Mouse (Mus musculus) cerebellum, adult 9-10 months (tissue): ENCODE results near the gene Pde1c.

Source experiments
- DNase-seq: peaks from one replicate; pipeline ENCODE4 v3.0.0; 2022

Gene Pde1c

GRCm38 (mm10) chr6:56441501-56441900, 127.4 kb downstream of the Pde1c start:
- no peak for DNase-seq

DNA sequence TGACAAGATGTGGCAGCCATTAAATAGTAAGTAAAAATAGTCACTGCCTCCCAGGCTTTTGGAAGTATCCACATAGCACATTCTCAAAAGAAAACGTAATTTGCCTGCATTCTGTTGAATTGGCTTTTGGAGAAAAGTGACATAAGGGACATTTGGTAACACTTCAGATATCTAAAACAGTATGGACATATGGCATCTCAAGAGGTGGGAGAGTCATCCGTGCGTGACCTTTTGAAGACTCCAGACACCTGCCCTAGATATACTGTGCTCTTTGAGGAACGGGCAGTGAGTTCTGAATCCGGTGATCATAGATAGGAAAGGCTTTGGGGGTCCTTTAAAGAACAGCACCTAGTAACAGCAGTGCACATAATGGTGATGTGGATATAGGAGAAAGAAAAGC, 143.1 kb downstream of the Pde1c start:
- peak; percentile 93 for DNase-seq

GRCm38 (mm10) chr6:56422866-56423265, 146.0 kb downstream of the Pde1c start:
- DNase-seq: no peak

GRCm38 (mm10) chr6:56416191-56416590, 152.7 kb downstream of the Pde1c start:
- DNase-seq: no peak

DNA sequence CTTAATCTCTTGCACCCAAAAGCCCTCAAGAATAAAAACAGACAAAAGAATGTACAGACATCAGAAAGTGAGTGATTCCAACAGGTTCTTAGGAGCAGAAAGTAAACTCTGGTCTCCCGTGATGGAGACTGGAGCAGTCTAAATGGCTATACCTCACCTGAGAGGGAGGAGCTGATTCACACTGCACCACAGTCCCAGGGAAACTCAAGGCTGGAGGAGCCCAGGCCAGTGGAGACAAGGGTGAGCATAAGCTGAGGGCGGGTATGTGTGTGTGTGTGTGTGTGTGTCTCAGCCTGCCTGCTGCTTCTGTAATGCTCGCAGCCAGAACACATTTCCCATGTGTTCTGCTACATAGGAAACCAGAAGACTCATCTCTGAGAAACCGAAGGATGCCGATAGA, 179.7 kb downstream of the Pde1c start:
- DNase-seq: no peak

GRCm38 (mm10) chr6:56376359-56376758, 192.5 kb downstream of the Pde1c start:
- DNase-seq: no peak

DNA sequence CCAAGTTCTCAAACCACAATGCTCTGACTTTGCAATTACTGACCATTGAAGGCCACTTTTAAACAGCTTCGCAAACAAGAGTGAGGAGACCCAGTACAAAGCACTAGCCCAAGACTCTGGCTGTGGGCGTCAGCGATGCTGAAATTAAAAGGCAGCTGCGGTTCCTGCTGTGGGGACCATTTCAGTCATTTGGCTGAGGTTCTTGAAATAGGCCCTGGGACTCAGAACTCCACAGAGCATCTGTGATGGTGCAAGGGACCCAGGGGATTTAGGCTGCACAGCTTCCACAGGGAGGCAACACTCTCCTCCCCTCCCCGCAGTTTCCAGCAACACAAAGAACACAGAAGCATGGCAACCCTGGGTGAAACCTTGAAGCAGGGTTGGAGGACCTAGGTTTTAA, 194.7 kb downstream of the Pde1c start:
- DNase-seq: no peak

GRCm38 (mm10) chr6:56373753-56374152, 195.2 kb downstream of the Pde1c start:
- peak; percentile 57 for DNase-seq

DNA sequence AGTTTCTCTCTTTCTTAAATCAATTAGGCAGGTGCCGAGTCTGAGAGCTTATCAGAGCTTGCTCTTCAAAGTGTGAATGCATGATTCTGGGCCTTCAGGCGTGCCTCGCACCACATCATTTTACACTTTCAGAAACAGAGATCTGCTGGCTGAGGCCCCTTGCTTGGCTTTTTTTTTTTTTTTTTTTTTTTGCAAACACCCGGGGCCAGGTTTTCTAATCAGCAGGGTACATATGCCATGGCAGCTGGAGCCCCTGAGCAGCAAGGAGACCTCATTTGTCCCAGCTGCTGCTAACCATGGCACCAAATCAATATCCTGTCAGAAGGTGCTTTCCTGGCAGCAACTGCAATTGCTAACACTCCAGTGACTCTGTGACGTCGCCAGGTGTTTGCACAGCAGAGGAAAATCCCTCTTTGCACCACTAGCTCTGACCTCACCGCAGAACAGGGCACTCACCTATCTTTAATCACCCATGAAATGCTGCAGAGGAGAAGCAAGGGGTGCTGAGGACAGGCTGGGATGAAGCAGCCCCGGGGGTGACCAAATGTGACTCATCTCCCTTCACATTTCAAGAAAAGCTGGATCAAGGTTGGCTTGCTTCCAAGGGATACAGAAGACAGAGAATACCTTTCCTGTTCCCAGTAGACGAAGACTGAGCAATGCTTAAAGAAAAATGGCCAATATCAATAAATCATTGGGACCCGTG, 195.7 kb downstream of the Pde1c start:
- peak; percentile 58 for DNase-seq

DNA sequence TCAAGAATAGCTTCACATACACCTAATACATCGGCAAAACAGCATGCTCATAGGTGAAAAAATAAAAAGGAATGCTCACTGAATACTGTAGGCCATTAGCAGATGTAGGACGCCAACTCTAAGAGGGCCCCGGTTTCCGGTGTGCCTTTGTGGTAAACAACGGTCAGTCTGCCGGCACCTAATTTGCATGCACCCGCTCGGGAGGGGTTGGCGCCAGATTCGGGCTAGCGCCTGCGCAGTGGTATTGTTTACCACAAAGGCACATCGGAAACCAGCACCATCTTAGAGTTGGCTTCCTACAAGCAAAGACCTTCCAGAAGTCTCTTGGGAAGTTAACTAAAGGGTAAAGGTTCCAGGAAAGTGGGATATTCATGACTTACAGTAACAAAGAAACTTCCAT, 199.4 kb downstream of the Pde1c start:
- no peak for DNase-seq

- DNase-seq: no peak
Measured at GRCm38 (mm10) chr6:56368116-56368515, 200.8 kb downstream of the Pde1c start.

GRCm38 (mm10) chr6:56367257-56367656, 201.6 kb downstream of the Pde1c start:
- DNase-seq: no peak

DNA sequence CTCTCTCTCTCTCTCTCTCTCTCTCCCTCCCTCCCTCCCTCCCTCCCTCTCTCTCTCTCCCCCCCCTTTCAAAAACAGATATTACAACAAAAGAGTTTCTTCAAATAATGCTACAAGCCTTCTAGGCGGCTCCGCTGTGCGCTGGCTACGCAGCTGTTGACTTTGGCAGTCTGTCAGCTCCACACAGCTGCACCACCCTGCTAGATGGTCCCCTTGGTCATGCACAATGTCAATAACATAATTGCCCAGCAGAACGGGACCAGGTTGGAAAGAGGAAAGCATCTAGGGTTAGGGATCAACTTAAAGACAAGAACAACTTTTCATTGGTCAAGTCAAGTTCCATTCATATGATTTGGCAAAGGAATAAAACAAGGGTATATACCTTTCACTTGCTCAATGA, 206.3 kb downstream of the Pde1c start:
- no peak for DNase-seq

DNA sequence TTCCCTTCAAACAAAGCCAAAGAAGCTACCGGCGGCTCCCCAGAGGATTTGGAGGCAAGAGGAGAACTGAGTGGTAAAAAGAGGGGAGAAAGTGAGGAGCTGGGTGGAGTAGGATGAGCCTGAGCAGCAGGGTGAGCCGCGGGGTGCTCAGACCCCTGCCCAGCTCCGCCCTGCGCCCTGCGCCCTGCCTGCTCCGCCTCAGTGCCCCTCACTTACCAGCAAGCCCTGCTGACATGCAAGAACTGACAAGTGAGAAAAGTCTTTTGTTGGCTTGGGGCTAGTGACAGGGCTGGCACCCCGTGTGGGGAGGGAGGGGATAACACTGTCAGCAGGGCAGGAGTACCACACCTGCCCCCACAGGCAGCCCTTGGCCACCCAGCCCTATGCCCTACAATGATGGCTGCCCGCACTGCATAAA, 206.8 kb downstream of the Pde1c start:
- peak; percentile 83 for DNase-seq

DNA sequence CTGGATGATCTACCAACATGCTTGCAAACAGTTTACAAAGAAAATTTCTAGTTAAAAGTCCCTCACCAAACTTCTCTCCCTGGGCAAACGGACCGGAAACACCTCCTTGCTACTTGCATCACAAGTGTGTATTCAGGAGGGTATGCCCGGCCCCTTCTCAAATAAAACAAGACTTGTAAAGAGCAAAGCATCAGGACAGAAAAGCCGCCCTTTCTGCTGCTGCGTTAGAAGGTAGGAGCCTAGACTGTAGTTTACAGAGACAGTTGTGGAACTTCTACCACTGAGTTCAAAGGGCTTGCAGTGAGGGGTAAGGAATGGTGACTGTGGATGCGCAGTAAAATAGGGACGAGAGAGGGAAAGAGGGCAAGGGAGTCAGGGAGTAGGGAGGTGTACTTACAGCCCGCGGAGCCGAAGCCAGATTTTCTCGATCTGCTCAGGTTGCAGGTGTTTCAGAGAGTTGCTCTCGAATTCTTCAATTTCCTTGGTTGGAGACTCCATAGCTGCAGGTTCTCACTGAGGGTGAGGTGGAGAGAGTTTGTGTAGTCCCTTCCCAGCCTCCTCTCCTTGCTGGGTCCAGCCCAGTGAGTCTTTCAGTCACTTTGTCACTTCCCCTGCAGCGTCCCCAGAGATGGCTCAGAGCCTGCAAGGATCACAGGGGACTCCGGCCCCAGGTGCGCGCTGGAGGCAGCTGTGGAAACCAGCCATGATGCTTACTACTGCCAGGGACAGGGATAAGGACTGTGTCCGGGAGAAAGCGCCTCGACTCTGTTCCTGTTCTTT, 207.4 kb downstream of the Pde1c start:
- peak; percentile 71 for DNase-seq

DNA sequence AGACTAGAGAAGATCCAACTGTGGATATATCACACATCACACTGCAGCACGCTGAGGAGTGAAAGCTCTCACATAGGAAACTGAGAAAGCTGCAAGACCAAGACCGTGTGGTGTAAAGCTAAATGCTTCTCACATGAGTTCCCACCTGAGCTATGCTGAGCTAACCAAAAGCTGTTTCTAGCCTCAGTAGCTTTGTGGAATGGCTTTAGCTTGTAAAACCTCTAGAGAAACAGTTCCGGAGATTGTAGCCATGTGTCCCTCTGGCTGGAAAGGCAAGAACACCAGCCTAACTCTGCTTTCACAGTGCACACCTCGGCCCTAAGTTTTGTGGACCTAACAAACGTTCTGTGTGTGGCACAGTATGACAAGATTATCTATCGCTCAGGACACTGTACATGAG, 208.8 kb downstream of the Pde1c start:
- no peak for DNase-seq

DNA sequence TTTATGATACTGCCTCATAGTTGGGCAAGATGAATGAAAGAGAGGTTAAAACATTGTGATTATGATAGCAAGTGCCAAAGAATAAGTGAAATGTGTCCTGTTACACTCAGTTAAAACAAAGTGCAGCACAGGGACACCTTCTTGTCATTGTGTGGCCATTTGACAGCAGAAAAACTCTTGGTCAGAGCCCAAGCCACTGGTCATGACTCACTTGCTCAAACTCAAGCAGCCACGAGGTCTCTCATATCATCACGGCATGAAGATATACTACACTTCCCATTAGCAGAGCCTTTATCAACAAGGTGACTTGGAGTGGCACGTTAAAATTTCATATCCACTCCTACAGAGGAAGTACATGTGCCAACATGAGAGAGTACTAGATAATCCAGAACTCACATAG, 209.8 kb downstream of the Pde1c start:
- DNase-seq: peak; percentile 71

DNA sequence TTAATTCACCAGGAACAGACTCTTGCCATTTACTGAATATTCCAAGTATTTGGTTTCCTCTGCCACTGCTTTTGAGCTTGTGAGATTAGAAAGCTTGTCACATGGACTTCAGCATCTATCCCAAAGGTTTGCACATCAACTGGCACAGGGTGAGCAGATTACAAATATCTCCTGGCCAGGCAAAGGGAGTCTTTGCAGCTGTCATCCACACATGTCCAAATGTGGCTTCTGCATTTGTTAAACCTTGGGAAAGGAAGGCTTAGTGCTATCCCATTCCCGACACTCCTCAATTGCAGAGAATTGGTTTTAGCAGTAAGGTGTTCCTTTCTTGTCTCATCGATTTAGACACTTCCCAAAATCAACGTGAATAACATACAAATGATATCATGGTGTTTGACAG, 221.7 kb downstream of the Pde1c start:
- DNase-seq: no peak

GRCm38 (mm10) chr6:56345082-56345481, 223.8 kb downstream of the Pde1c start:
- no peak for DNase-seq

DNA sequence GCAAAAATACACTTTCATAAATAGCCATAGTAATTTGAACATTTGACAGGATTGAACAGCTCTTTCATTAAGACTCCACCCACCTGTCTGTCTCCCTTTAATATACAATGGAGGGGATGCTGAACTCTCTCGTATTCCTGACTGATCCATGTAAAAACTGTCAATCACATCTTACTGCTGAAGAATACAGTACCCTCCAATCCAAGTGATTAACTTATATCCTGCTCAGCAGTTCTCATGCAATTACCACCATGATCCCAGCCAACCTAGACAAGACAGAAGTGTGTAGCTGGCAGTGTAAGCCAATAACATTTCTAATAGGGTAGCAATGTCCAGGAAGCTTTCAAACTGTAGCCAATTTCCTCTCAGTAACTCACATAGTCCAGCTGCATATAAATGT, 226.9 kb downstream of the Pde1c start:
- DNase-seq: no peak

GRCm38 (mm10) chr6:56335811-56336446, 233.0 kb downstream of the Pde1c start:
- DNase-seq: peak; percentile 94

DNA sequence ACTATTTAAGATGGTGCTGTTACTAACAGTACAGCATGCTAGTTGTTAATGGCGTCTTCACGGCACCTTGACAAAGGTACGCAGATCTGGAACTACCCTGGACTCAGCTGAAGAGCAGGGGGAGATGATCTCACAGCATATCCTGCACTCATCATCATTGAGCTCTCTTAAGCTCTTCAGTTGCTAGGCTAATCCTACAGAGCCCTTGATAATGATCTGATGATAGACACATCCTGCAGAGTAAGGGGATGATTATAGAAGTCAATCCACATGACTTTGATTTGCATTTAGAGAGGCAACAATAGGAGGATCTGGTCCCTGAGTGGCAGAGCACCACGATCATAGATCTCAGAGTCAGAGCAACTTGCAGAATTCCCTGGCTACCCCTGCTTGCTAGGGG, 236.8 kb downstream of the Pde1c start:
- DNase-seq: no peak

- no peak for DNase-seq
Measured at GRCm38 (mm10) chr6:56331432-56331831, 237.5 kb downstream of the Pde1c start.

DNA sequence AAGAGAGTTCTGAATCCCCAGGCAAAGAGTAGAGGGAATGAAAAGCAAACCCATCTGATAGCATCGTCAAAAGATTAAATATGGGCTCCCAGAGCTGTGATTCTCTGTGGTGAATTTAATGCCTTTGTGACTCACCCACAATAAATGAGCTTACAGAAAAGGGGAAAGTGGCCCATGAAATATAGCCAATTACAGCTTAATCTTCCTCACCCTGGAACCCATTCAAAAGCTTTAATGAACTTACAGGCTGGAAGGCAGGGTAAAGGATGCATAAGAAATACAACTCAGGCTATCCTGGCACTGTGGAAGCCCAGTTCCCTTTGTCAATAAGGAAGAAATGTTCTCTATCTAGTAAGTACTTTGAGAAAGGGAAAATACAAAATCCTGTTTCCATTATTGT, 240.8 kb downstream of the Pde1c start:
- no peak for DNase-seq
